Mouse (Mus musculus) forebrain, embryonic 15.5 days (tissue): ENCODE results near the gene Nfatc3. TPM values are rescaled to one million over a fixed set of nuclear protein-coding genes. Genes with fewer than 3 reads are reported as not detected.

ENCODE experiments used
- ATAC-seq: fragments of 200-750 bp; cut with Nextera tagmentation; replicated peaks from 2 replicates; pipeline ENCODE4 v1.8.0; 2017; ENCODE audit warnings: mild to moderate bottlenecking, moderate TSS enrichment, moderate library complexity
- H3K27ac ChIP-seq: fragments of 300-500 bp; sonication (generic); replicated peaks from 2 replicates; pipeline ENCODE4 v1.5.1; 2015; ENCODE audit warnings: mild to moderate bottlenecking, inconsistent platforms
- H3K27me3 ChIP-seq: fragments of 300-500 bp; sonication (generic); 2 replicates; pipeline ENCODE4 v1.6.1; 2015; ENCODE audit warnings: inconsistent platforms
- H3K36me3 ChIP-seq: fragments of 300-500 bp; sonication (generic); 2 replicates; pipeline ENCODE4 v1.6.1; 2015; ENCODE audit warnings: mild to moderate bottlenecking, inconsistent platforms
- H3K4me1 ChIP-seq: fragments of 300-500 bp; sonication (generic); 2 replicates; pipeline ENCODE4 v1.6.1; 2015; ENCODE audit warnings: inconsistent platforms
- H3K4me2 ChIP-seq: fragments of 300-500 bp; sonication (generic); replicated peaks from 2 replicates; pipeline ENCODE4 v1.6.1; 2015; ENCODE audit warnings: mild to moderate bottlenecking, inconsistent platforms
- H3K4me3 ChIP-seq: fragments of 300-500 bp; sonication (generic); 2 replicates; pipeline ENCODE4 v1.5.1; 2015; ENCODE audit warnings: mild to moderate bottlenecking, inconsistent platforms
- H3K9ac ChIP-seq: fragments of 300-500 bp; sonication (generic); replicated peaks from 2 replicates; pipeline ENCODE4 v1.6.1; 2015; ENCODE audit warnings: mild to moderate bottlenecking, inconsistent platforms
- H3K9me3 ChIP-seq: fragments of 300-500 bp; sonication (generic); 2 replicates; pipeline ENCODE4 v1.6.1; 2016; ENCODE audit warnings: inconsistent platforms
- WGBS: fragments of 180-500 bp; shearing (Covaris S2); methylation state at CpG from one replicate; pipeline ENCODE4 v1.1.7; 2015; ENCODE audit warnings: mixed read lengths; 5-methylcytosine and 5-hydroxymethylcytosine counted together
- polyA plus RNA-seq: library from polyadenylated mRNA; unstranded; fragments of >200 nt; fragmentation: Nextera tagmentation; extraction: Ambion mirVana; gene quantifications from 2 replicates; pipeline ENCODE4 v1.2.1, GENCODE M21; 2015

Nfatc3 gene
- polyA plus RNA-seq, 1 experiment from 2014 or later, result 4.1 TPM

GRCm38 (mm10) chr8:106060521-106060920, 1.9 kb downstream of the Nfatc3 start:
- 6% methylated on average over 3 of the region's 3 CpGs for whole genome bisulfite sequencing
- no peaks in the 10 kb centered on the region for H3K27me3 ChIP-seq
- H3K4me3 ChIP-seq, result peak overlapping the region; percentile 57
- peak overlapping the region; percentile 59; the same call in 1 of the 2 replicates for H3K9ac ChIP-seq
- H3K4me2 ChIP-seq, result peak overlapping the region; percentile 69
- H3K27ac ChIP-seq, result no peak overlapping the region
- no peaks in the 10 kb centered on the region for H3K9me3 ChIP-seq
- H3K36me3 ChIP-seq, result no peaks in the 10 kb centered on the region
- peaks cover 25% of the 10 kb centered on the region for H3K4me1 ChIP-seq
- ATAC-seq, result no peak

GRCm38 (mm10) chr8:106061686-106062085, 3.0 kb downstream of the Nfatc3 start:
- Histone ChIP-seq H3K27me3 (no peaks in the 10 kb centered on the region), H3K9me3 (no peaks in the 10 kb centered on the region), H3K4me1 (peaks cover 25% of the 10 kb centered on the region), H3K27ac (no peak overlapping the region), H3K4me3 (no peak overlapping the region), H3K4me2 (no peak overlapping the region), H3K36me3 (no peaks in the 10 kb centered on the region), H3K9ac (no peak overlapping the region)
- no peak for ATAC-seq
- WGBS, result 88% methylated on average over 6 of the region's 6 CpGs

- 98% methylated on average over 7 of the region's 7 CpGs for WGBS
- H3K9ac ChIP-seq, result no peak overlapping the region
- no peak overlapping the region for H3K4me3 ChIP-seq
- H3K4me1 ChIP-seq, result peaks cover 25% of the 10 kb centered on the region
- H3K27ac ChIP-seq, result no peak overlapping the region
- H3K27me3 ChIP-seq, result no peaks in the 10 kb centered on the region
- no peaks in the 10 kb centered on the region for H3K9me3 ChIP-seq
- H3K4me2 ChIP-seq, result no peak overlapping the region
- no peak for ATAC-seq
- no peaks in the 10 kb centered on the region for H3K36me3 ChIP-seq
These were observed 4.4 kb downstream of the Nfatc3 start for GRCm38 (mm10) chr8:106063046-106063445.

GRCm38 (mm10) chr8:106066721-106067120, 8.1 kb downstream of the Nfatc3 start:
- no peaks in the 10 kb centered on the region for H3K27me3 ChIP-seq
- H3K36me3 ChIP-seq, result no peaks in the 10 kb centered on the region
- no peak overlapping the region for H3K4me3 ChIP-seq
- no peak for ATAC-seq
- H3K27ac ChIP-seq, result no peak overlapping the region
- no peaks in the 10 kb centered on the region for H3K9me3 ChIP-seq
- WGBS, result 93% methylated on average over 2 of the region's 2 CpGs
- peaks cover 7% of the 10 kb centered on the region for H3K4me1 ChIP-seq
- no peak overlapping the region for H3K9ac ChIP-seq
- no peak overlapping the region for H3K4me2 ChIP-seq

- H3K4me3 ChIP-seq, result no peak overlapping the region
- ATAC-seq, result no peak
- WGBS, result 34% methylated on average over 1 of the region's 1 CpGs
These were observed 10.9 kb downstream of the Nfatc3 start for GRCm38 (mm10) chr8:106069565-106069964.

GRCm38 (mm10) chr8:106072113-106072512, 13.5 kb downstream of the Nfatc3 start:
- no peak for ATAC-seq
- no peak overlapping the region for H3K4me3 ChIP-seq
- peaks cover 4% of the 10 kb centered on the region for H3K4me1 ChIP-seq
- no peak overlapping the region for H3K4me2 ChIP-seq
- no peaks in the 10 kb centered on the region for H3K27me3 ChIP-seq
- H3K9me3 ChIP-seq, result no peaks in the 10 kb centered on the region
- no peak overlapping the region for H3K27ac ChIP-seq
- H3K36me3 ChIP-seq, result no peaks in the 10 kb centered on the region
- no peak overlapping the region for H3K9ac ChIP-seq

More at GRCm38 (mm10) chr8:106069565-106069964, 10.9 kb downstream of the Nfatc3 start:
- H3K27ac ChIP-seq, result no peak overlapping the region; the same call in 1 of the 2 replicates
- H3K9ac ChIP-seq, result no peak overlapping the region
- no peak overlapping the region for H3K4me2 ChIP-seq
- no peaks in the 10 kb centered on the region for H3K27me3 ChIP-seq
- peaks cover 4% of the 10 kb centered on the region for H3K4me1 ChIP-seq
- H3K36me3 ChIP-seq, result no peaks in the 10 kb centered on the region
- H3K9me3 ChIP-seq, result no peaks in the 10 kb centered on the region

- Histone ChIP-seq H3K27me3 (no peaks in the 10 kb centered on the region), H3K9me3 (no peaks in the 10 kb centered on the region)
- no peak for ATAC-seq
These were observed 15.6 kb downstream of the Nfatc3 start for GRCm38 (mm10) chr8:106074236-106074635.

GRCm38 (mm10) chr8:106074659-106075058, 16.0 kb downstream of the Nfatc3 start:
- H3K4me1 ChIP-seq, result peaks cover 1% of the 10 kb centered on the region
- no peak overlapping the region for H3K9ac ChIP-seq
- peaks cover 2% of the 10 kb centered on the region; the same call in 1 of the 2 replicates for H3K36me3 ChIP-seq
- H3K4me2 ChIP-seq, result no peak overlapping the region
- ATAC-seq, result no peak
- H3K9me3 ChIP-seq, result no peaks in the 10 kb centered on the region
- no peak overlapping the region for H3K27ac ChIP-seq
- no peaks in the 10 kb centered on the region for H3K27me3 ChIP-seq
- no peak overlapping the region for H3K4me3 ChIP-seq
- WGBS, result 68% methylated on average over 1 of the region's 1 CpGs

More at GRCm38 (mm10) chr8:106074236-106074635, 15.6 kb downstream of the Nfatc3 start:
- Histone ChIP-seq H3K4me2 (no peak overlapping the region), H3K4me1 (peaks cover 4% of the 10 kb centered on the region), H3K4me3 (no peak overlapping the region), H3K36me3 (peaks cover 2% of the 10 kb centered on the region; the same call in 1 of the 2 replicates), H3K27ac (no peak overlapping the region), H3K9ac (no peak overlapping the region)

GRCm38 (mm10) chr8:106075161-106075862, 16.7 kb downstream of the Nfatc3 start:
- 78% methylated on average over 9 of the region's 9 CpGs for whole genome bisulfite sequencing
- H3K4me1 ChIP-seq, result no peaks in the 10 kb centered on the region
- H3K9ac ChIP-seq, result no peak overlapping the region
- peak; percentile 66 for ATAC-seq
- H3K4me3 ChIP-seq, result no peak overlapping the region
- no peak overlapping the region for H3K27ac ChIP-seq
- H3K36me3 ChIP-seq, result peaks cover 2% of the 10 kb centered on the region; the same call in 1 of the 2 replicates
- H3K9me3 ChIP-seq, result no peaks in the 10 kb centered on the region
- no peak overlapping the region for H3K4me2 ChIP-seq
- H3K27me3 ChIP-seq, result no peaks in the 10 kb centered on the region

- Histone ChIP-seq H3K4me3 (no peak overlapping the region), H3K4me2 (no peak overlapping the region), H3K27me3 (no peaks in the 10 kb centered on the region), H3K9ac (no peak overlapping the region), H3K36me3 (peaks cover 2% of the 10 kb centered on the region; the same call in 1 of the 2 replicates), H3K9me3 (no peaks in the 10 kb centered on the region), H3K27ac (no peak overlapping the region), H3K4me1 (no peaks in the 10 kb centered on the region)
- no peak for ATAC-seq
- WGBS, result 95% methylated on average over 5 of the region's 5 CpGs
These were observed 17.2 kb downstream of the Nfatc3 start for GRCm38 (mm10) chr8:106075863-106076174.

- 84% methylated on average over 5 of the region's 5 CpGs for WGBS
- ATAC-seq, result no peak
These were observed 18.0 kb downstream of the Nfatc3 start for GRCm38 (mm10) chr8:106076612-106077011.

GRCm38 (mm10) chr8:106077452-106078067, 18.9 kb downstream of the Nfatc3 start:
- H3K9me3 ChIP-seq, result no peaks in the 10 kb centered on the region
- no peak overlapping the region for H3K9ac ChIP-seq
- H3K4me2 ChIP-seq, result no peak overlapping the region
- peaks cover 3% of the 10 kb centered on the region; the same call in 1 of the 2 replicates for H3K36me3 ChIP-seq
- H3K4me3 ChIP-seq, result no peak overlapping the region
- H3K27me3 ChIP-seq, result no peaks in the 10 kb centered on the region
- WGBS, result 92% methylated on average over 1 of the region's 1 CpGs
- no peak; the same call in 1 of the 2 replicates for ATAC-seq
- H3K4me1 ChIP-seq, result no peaks in the 10 kb centered on the region
- H3K27ac ChIP-seq, result no peak overlapping the region

More at GRCm38 (mm10) chr8:106076612-106077011, 18.0 kb downstream of the Nfatc3 start:
- Histone ChIP-seq H3K4me1 (no peaks in the 10 kb centered on the region), H3K9ac (no peak overlapping the region), H3K4me2 (no peak overlapping the region), H3K27ac (no peak overlapping the region), H3K4me3 (no peak overlapping the region), H3K9me3 (no peaks in the 10 kb centered on the region), H3K27me3 (no peaks in the 10 kb centered on the region), H3K36me3 (peaks cover 2% of the 10 kb centered on the region; the same call in 1 of the 2 replicates)
